Mouse (Mus musculus) cerebellum, postnatal 14 days (tissue): ENCODE data around the gene Acy3.
A peak's percentile ranks its signal among the peaks of the same experiment; 100 is the strongest.
"Not testable (repeated sequence)": the region's sequence is repeated elsewhere in the genome, so short reads cannot be mapped to it uniquely, and the experiment has no call there.

Source experiments
- DNase-seq, 2 experiments: peaks; one replicate each; pipeline ENCODE4 v3.0.0; 2021; ENCODE audit warnings: mixed read lengths in 2 of 2

The Acy3 gene

GRCm38 (mm10) chr19:3986334-3986733, at the start of gene Acy3:
Gene Acy3 (plus strand): TSS chr19:3986570.
- DNase-seq: peak; percentile 37 to 43

GRCm38 (mm10) chr19:3942315-3942714, 44.1 kb upstream of the Acy3 start:
- DNase-seq: no peak

GRCm38 (mm10) chr19:3942986-3943735, 43.2 kb upstream of the Acy3 start:
- DNase-seq: no peak

- no peak for DNase-seq
Measured at GRCm38 (mm10) chr19:3945872-3946564, 40.4 kb upstream of the Acy3 start.

- peak; percentile 89 to 90 for DNase-seq
Measured at GRCm38 (mm10) chr19:3946715-3947114, 39.7 kb upstream of the Acy3 start.

DNA sequence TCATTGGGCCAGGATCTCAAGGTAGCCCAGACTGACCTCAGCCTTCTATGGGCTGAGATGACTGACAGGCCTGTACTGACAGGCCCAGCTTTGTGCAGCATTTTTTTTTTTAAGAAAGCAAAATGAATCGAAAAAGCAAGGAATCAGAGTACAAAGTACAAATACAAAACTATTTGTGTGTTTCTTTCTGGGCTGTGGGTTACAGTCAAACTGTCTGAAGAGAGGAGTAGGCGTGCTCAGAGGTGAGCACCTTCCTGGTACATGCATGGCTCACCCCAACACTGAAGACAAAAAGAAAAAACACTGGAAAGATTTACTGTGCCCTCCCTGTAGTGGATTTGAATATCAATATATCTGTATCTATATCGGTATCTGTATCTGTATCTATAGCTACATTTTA, 38.6 kb upstream of the Acy3 start:
- no peak for DNase-seq

DNA sequence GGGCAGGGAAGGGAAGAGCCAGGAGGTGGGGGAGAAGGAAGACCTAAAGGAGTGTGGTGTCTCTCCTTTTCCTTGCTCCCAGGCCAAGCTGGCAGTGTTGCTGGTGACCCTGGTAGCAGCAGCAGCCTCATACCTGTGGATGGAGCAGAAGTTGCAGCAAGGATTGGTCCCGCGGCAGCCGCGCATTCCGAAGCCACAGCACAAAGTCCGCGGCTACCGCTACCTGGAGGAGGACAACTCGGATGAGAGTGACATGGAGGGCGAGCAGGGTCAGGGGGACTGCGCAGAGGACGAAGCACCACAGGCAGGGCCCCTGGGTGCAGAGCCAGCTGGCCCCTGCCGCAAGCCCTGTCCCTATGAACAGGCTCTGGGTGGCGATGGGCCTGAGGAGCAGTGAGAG, 37.8 kb upstream of the Acy3 start:
- DNase-seq: no peak

DNA sequence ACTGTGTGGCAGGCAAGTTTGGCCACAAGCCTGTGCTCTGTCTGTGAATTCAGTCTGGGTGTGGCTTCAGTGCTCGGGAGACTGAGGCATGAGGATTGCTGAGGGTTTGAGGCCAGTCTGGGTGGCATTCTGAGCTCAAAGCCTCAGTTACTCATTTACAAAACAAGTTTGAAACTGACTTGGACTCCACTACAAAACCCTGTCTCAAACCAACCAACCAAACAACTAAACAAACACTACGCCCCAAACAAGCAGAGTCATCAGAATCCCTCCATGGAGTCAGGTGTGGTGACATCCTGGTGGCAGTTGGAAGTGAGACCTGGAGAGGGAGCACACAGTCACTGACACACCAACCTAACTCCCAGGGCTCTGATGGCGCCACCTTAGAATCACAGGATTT, 36.0 kb upstream of the Acy3 start:
- no peak for DNase-seq

DNA sequence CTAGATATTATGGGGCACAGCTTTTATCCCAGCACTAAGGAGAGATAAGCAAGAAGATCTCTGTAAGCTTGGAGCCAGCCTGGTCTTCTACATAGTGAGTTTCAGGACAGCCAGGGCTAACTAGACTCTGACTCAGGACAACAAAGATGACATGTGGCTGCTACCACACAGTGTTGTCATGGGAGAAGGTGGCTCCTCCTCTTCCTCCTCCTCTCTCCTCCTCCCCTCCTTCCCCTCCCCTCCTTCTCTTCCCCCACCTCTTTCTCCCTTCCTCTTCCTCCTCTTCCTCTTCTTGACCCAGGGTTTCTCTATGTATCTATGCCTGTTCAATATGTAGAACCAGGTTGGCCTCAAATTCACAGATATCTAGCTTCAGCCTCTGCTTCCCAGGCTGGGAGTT, 34.9 kb upstream of the Acy3 start:
- DNase-seq: no peak

GRCm38 (mm10) chr19:3952099-3952498, 34.3 kb upstream of the Acy3 start:
- no peak for DNase-seq

- no peak for DNase-seq
Measured at GRCm38 (mm10) chr19:3955033-3955432, 31.3 kb upstream of the Acy3 start.

GRCm38 (mm10) chr19:3955804-3956203, 30.6 kb upstream of the Acy3 start:
- peak; percentile 56 to 58 for DNase-seq

- not testable (repeated sequence) for DNase-seq
Measured at GRCm38 (mm10) chr19:3957296-3958036, 28.9 kb upstream of the Acy3 start.

GRCm38 (mm10) chr19:3958470-3958869, 27.9 kb upstream of the Acy3 start, which contains the start of gene Aldh3b3:
Gene Aldh3b3 (plus strand): TSS chr19:3958645.
- DNase-seq: peak; percentile 37 to 78

- no peak for DNase-seq
Measured at GRCm38 (mm10) chr19:3959030-3959429, 27.3 kb upstream of the Acy3 start.

GRCm38 (mm10) chr19:3960211-3960610, 26.2 kb upstream of the Acy3 start:
- DNase-seq: no peak

GRCm38 (mm10) chr19:3961805-3962204, 24.6 kb upstream of the Acy3 start:
- not testable (repeated sequence) for DNase-seq

GRCm38 (mm10) chr19:3962469-3962868, 23.9 kb upstream of the Acy3 start:
- peak in 1 of 2 experiments; percentile 63 for DNase-seq

- no peak for DNase-seq
Measured at GRCm38 (mm10) chr19:3964030-3964429, 22.3 kb upstream of the Acy3 start.

DNA sequence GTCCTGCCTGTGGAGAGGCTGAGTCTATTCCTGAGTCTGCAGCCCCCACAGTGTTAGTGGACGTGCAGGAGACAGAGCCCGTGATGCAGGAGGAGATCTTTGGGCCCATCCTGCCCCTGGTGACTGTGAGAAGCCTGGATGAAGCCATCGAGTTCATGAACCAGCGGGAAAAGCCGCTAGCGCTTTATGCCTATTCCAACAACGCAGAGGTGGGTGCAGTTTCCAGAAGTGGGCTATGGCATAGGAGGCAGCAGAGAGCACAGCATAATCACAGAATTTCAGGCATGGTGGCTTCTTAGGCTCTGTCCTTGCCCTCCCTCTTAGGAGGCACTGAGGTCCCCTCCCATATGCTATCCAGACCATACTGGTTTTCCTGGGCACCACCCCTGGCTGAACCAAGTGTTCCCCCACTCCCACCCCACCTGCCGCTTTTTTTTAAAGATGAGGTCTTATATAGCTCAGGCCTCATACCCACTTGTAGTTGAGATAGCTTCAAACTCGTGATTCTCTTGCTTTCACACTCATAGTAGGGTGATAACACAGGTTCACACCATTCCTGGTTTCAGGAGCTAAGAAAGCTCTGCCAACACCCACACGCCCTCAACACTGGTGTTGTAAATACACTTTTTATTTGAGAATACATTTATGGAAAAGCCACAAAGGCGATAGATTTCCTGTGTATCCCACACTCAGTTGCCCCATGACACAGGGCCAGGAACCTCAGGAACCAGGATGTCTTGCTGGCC, 19.9 kb upstream of the Acy3 start:
- DNase-seq: peak in 1 of 2 experiments; percentile 31

- DNase-seq: no peak
Measured at GRCm38 (mm10) chr19:3967258-3967657, 19.1 kb upstream of the Acy3 start.

DNA sequence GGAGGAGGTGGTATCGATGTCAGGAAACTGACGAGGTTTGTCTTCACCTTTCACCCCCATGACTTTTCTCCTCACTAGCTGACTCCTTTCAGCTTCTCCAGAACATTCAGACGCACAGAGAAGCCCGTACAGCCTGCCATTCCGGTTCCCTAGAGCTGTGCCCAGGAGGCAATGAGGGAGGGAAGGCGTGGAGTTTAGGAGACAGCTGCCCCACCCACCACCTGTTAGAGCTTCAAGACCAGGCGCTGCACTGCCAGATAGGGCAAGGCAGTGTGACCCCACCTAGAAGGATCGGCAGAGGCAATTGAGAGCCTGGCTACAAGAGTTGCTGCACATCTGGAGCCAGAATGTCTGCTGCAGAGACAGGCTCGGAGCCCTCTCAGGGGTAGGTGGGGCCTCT, 14.1 kb upstream of the Acy3 start, which contains the start of gene Aldh3b2:
TSS of gene Aldh3b2 (plus strand) at position 100 of the 400 bp plus-strand sequence.
- DNase-seq: no peak

- DNase-seq: not testable (repeated sequence)
Measured at GRCm38 (mm10) chr19:3974608-3975007, 11.8 kb upstream of the Acy3 start.
